Mouse (Mus musculus) heart, embryonic 14.5 days (tissue): ENCODE results near the gene Bud23. TPM values are rescaled to one million over a fixed set of nuclear protein-coding genes. Genes with fewer than 3 reads are reported as not detected.
A peak's percentile ranks its signal among the peaks of the same experiment; 100 is the strongest.

Source experiments
- ATAC-seq: fragments of 200-750 bp; cut with Nextera tagmentation; 2 replicates; pipeline ENCODE4 v1.8.0; 2017; ENCODE audit warnings: low read depth, moderate TSS enrichment; ENCODE audit not compliant: insufficient number of reproducible peaks, insufficient read depth, low FRiP score
- H3K27ac ChIP-seq, 2 experiments: fragments of 200-500 bp in 1 of 2; fragments of 300-500 bp in 1 of 2; sonication (generic) in 1 of 2; replicated peaks in 1 of 2; 2 replicates each; pipeline ENCODE4 v1.5.1; 2012 to 2014; ENCODE audit warnings: low read depth in 2 of 2, low read length in 2 of 2, control low read depth in 1 of 2, mild to moderate bottlenecking in 1 of 2, mixed read lengths in 1 of 2; ENCODE audit not compliant: control insufficient read depth in 1 of 2, insufficient read depth in 1 of 2
- H3K27me3 ChIP-seq: fragments of 300-500 bp; sonication (generic); 2 replicates; pipeline ENCODE4 v1.6.1; 2014; ENCODE audit warnings: mild to moderate bottlenecking, low read length, control low read depth; ENCODE audit not compliant: control insufficient read depth, insufficient read depth
- H3K36me3 ChIP-seq: fragments of 300-500 bp; sonication (generic); 2 replicates; pipeline ENCODE4 v1.6.1; 2014; ENCODE audit warnings: mild to moderate bottlenecking, control low read depth, low read length, mixed read lengths; ENCODE audit not compliant: control insufficient read depth, insufficient read depth
- H3K4me1 ChIP-seq, 2 experiments: fragments of 200-500 bp in 1 of 2; fragments of 300-500 bp in 1 of 2; sonication (generic) in 1 of 2; 2 replicates each; pipeline ENCODE4 v1.6.1; 2012 to 2014; ENCODE audit warnings: low read length in 2 of 2, control low read depth in 1 of 2, mixed read lengths in 1 of 2; ENCODE audit not compliant: control insufficient read depth in 2 of 2, insufficient read depth in 2 of 2
- H3K4me2 ChIP-seq: fragments of 300-500 bp; sonication (generic); 2 replicates; pipeline ENCODE4 v1.6.1; 2014; ENCODE audit warnings: mild to moderate bottlenecking, low read length
- H3K4me3 ChIP-seq, 2 experiments: fragments of 200-500 bp in 1 of 2; fragments of 300-500 bp in 1 of 2; sonication (generic) in 1 of 2; 2 replicates each; pipeline ENCODE4 v1.5.1; 2012 to 2014; ENCODE audit warnings: low read length in 2 of 2, mild to moderate bottlenecking in 2 of 2, control low read depth in 1 of 2, low read depth in 1 of 2, moderate library complexity in 1 of 2; ENCODE audit not compliant: control insufficient read depth in 1 of 2, insufficient read depth in 1 of 2
- H3K9ac ChIP-seq: fragments of 300-500 bp; sonication (generic); 2 replicates; pipeline ENCODE4 v1.6.1; 2014; ENCODE audit warnings: mild to moderate bottlenecking, low read length
- H3K9me3 ChIP-seq: fragments of 300-500 bp; sonication (generic); 2 replicates; pipeline ENCODE4 v1.6.1; 2016; ENCODE audit warnings: low read length, control low read depth; ENCODE audit not compliant: control insufficient read depth
- WGBS: fragments of 180-500 bp; shearing (Covaris S2); extraction: QIAGEN DNeasy Blood & Tissue Kit; methylation state at CpG from one replicate; pipeline ENCODE4 v1.1.7; 2014; 5-methylcytosine and 5-hydroxymethylcytosine counted together
- polyA plus RNA-seq: library from polyadenylated mRNA; unstranded; fragments of >200 nt; fragmentation: Nextera tagmentation; extraction: Ambion mirVana; gene quantifications from 2 replicates; pipeline ENCODE4 v1.2.1, GENCODE M21; 2014

Gene Bud23
- polyA plus RNA-seq, 1 experiment from 2014 or later, result 52.3 TPM

DNA sequence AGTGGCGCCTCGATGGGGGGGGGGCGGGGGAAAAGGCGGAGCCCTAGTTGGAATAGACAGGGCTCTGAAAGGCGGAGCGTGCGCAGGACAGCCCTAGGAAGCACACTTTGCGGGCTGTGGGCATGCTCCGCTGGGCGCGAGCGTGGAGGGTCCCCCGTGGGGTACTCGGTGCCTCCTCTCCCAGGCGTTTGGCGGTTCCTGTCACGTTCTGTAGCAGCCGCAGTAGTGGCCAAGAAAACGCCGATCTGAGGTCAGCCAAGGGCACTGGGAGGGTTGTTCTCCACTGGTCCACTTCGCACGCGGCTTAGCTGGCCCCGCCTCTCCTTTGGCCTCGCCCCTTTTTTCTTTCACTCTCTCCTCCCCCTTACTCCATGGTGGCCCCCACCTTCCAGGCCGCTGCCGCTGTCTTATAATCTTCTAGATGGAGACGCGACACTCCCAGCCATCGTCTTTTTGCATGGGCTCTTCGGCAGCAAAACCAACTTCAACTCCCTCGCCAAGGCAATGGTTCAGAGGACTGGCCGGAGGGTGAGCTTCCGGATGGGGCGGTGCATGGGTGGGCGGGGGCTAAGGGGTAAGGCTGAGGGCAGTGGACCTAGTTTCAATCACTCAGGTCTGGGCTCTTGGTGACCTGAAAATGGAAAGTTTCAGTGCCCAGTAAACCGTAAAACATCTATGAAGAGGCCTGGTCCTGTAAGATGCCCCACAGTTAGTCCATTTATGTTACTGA, 55.0 kb downstream of the Bud23 start:
- peak; percentile 78 for ATAC-seq
- H3K4me3 ChIP-seq, result peak overlapping the region; percentile 66 to 71
- peak overlapping the region; percentile 98 for H3K27ac ChIP-seq
- H3K36me3 ChIP-seq, result peaks cover 13% of the 10 kb centered on the region
- H3K27me3 ChIP-seq, result no peaks in the 10 kb centered on the region
- WGBS, result under 1% methylated on average over 37 of the region's 37 CpGs
- peak overlapping the region; percentile 91 for H3K4me2 ChIP-seq
- peaks cover 10 to 19% of the 10 kb centered on the region in 2 experiments for H3K4me1 ChIP-seq
- H3K9me3 ChIP-seq, result no peaks in the 10 kb centered on the region
- H3K9ac ChIP-seq, result peak overlapping the region; percentile 83

DNA sequence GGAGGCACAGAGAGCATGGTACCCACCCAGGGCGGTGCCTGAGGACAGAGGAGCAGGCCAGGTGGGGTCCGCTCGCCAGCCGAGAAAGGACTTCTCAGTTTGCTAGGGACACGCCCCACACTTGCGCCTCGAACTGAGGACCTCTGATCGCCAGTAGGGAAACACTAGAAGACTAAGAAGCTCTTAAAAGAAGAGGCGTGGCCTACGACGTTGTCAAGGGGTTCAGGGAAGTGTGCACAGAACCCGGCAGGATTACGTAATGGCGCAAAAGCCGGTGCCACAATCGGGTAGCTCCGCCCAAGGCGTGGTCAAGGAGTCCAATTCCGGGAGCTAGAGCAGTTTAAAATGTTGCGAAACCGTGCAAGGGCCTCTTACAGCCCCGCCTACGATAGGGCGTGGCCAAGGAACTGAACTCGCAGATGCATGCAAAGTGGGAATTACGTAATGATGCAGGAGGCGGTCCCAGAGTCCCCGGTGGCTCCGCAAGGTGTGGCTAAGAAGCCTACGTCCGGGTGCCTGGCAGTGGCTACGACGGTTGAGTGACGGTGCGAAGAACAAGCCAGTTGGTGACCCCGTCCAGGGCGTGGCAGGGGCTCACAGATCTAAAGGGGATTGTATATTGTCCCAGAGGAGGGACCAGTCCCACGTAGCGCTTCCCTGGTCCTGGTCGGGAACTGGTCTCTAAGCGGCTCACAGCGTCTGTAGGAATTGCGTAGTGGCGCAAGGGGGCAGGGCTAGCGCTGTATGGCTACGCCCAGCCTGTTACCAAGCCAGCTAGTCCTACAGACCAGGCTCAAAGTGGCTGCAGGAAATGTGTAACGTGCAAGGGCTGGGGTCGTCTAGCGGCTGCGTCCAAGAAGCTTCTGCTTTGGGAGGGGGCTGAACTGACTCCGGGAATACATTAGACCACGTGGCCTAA, 55.8 kb downstream of the Bud23 start, which contains the start of gene Abhd11:
TSS of gene Abhd11 (plus strand) at position 482 of the 919 bp plus-strand sequence.
- H3K4me1 ChIP-seq, result peaks cover 10 to 19% of the 10 kb centered on the region in 2 experiments
- peak within 1 kb of the TSS; percentile 83 for H3K9ac ChIP-seq
- peak within 1 kb of the TSS; percentile 98 for H3K27ac ChIP-seq
- H3K4me2 ChIP-seq, result peak within 1 kb of the TSS; percentile 91
- peak within 1 kb of the TSS; percentile 66 to 71 for H3K4me3 ChIP-seq
- WGBS, result under 1% methylated on average over 52 of the region's 52 CpGs
- ATAC-seq, result peak; percentile 87
- H3K36me3 ChIP-seq, result peaks cover 13% of the 10 kb centered on the region
- H3K9me3 ChIP-seq, result no peaks in the 10 kb centered on the region
- no peaks in the 10 kb centered on the region for H3K27me3 ChIP-seq

DNA sequence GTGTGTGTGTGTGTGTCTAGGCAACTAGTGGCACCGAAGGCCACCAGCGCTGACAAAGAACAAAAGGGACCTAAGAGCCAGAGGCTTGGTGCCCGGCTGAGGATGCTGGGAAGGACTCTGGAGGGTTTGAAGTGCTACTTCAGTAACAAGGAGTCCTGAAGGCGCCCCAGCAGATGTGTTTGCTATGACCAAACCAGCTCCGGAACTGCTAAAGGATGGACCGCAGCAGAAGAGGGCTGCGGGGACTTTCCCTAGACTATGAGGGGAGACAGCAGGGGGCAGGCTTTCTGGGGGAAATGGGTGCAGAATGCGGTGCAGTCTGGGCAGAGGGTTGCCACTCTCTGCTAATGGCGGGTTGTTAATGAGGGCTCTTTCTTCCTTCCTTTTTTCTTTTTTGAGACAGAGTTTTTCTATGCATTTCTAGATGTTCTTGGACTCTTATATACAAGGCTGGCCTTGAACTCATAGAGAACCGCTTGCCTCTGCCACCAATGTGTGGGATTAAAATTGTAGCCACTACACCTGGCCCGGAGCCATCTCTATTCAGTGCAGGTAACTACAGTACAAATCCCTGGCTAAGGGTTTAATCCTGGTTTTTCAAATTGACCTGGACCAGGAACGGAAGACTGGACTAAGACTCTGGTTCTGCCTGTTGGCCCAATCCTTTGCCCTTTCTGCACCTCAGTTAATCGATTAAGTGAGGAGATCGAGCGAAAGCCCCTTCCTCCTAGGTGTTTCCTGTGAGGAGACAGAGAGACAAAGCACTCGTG, 56.8 kb downstream of the Bud23 start:
- H3K9me3 ChIP-seq, result no peaks in the 10 kb centered on the region
- peak overlapping the region; percentile 91 for H3K4me2 ChIP-seq
- H3K27me3 ChIP-seq, result no peaks in the 10 kb centered on the region
- ATAC-seq, result no peak
- WGBS, result 29% methylated on average over 16 of the region's 16 CpGs
- peak overlapping the region; percentile 81 for H3K9ac ChIP-seq
- H3K4me3 ChIP-seq, result peak overlapping the region; percentile 66 to 71
- H3K4me1 ChIP-seq, result peaks cover 10 to 17% of the 10 kb centered on the region in 2 experiments
- H3K27ac ChIP-seq, result peak overlapping the region; percentile 91 to 98
- H3K36me3 ChIP-seq, result peaks cover 13% of the 10 kb centered on the region

Other genes starting within 250 kb of the Bud23 start
- gene Tmem270, start 158.2 kb downstream of the Bud23 start, polyA plus RNA-seq, result not detected in 2 replicates
- 0.31 and 0.63 TPM in 2 replicates for gene Cldn13, start 149.4 kb downstream of the Bud23 start, polyA plus RNA-seq
- 11.1 and 12.0 TPM in 2 replicates for gene Mettl27, start 132.6 kb downstream of the Bud23 start, polyA plus RNA-seq
- 0.85 TPM in 1 of 2 replicates, not detected in the other for gene Cldn4, start 118.0 kb downstream of the Bud23 start, polyA plus RNA-seq
- gene Cldn3, start 78.7 kb downstream of the Bud23 start, polyA plus RNA-seq, result 0.53 and 2.2 TPM in 2 replicates
- gene Abhd11, start 55.8 kb downstream of the Bud23 start, polyA plus RNA-seq, result 72.1 and 74.9 TPM in 2 replicates
- gene Stx1a, start 41.5 kb downstream of the Bud23 start, polyA plus RNA-seq, result 5.4 and 6.4 TPM in 2 replicates
- 30.6 and 31.1 TPM in 2 replicates for gene Dnajc30, start 757 bp downstream of the Bud23 start, polyA plus RNA-seq
- gene Vps37d, start 13.3 kb upstream of the Bud23 start, polyA plus RNA-seq, result 1.3 and 3.5 TPM in 2 replicates
- gene Mlxipl, start 24.9 kb upstream of the Bud23 start, polyA plus RNA-seq, result 0.34 and 0.92 TPM in 2 replicates
- 18.0 and 20.0 TPM in 2 replicates for gene Tbl2, start 84.7 kb upstream of the Bud23 start, polyA plus RNA-seq
- gene Bcl7b, start 103.3 kb upstream of the Bud23 start, polyA plus RNA-seq, result 36.7 and 41.4 TPM in 2 replicates
- gene Baz1b, start 122.3 kb upstream of the Bud23 start, polyA plus RNA-seq, result 32.8 and 32.9 TPM in 2 replicates
- 5.2 and 5.8 TPM in 2 replicates for gene Fzd9, start 186.3 kb upstream of the Bud23 start, polyA plus RNA-seq